In genomic region chr5:129886271-129886670, GRCm38 (mm10) we compare ENCODE assay signal across 1 mouse cellular context.
TF ChIP-seq lines count a peak whose summit lies in the region.

No protein-coding gene starts in this region.

TF ChIP-seq in CH12.LX, 34 proteins besides CTCF, POLR2A, EP300 and RAD21 (continued from another document):
- TF ChIP-seq RCOR1 (conservative IDR thresholded peaks at IDR 0.05; ENCODE audit: low read depth, low read length) (no peak), BHLHE40 (IDR thresholded peaks at IDR 0.05; ENCODE audit: low read depth, low read length) (no peak), ZMIZ1 (IDR thresholded peaks at IDR 0.05; ENCODE audit: low read depth, low read length) (no peak), MAFK (IDR thresholded peaks at IDR 0.05; ENCODE audit: insufficient replicate concordance, low read length) (no peak), IRF4 (IDR thresholded peaks at IDR 0.05; ENCODE audit: low read depth, low read length) (no peak), NELFE (IDR thresholded peaks at IDR 0.05; ENCODE audit: low read depth, low read length) (no peak), MAX (IDR thresholded peaks at IDR 0.05; ENCODE audit: low read length) (no peak)
TF ChIP-seq in CH12.LX: peak in this region for 3.
